Mouse (Mus musculus): ENCODE measurements around the gene 1700057G04Rik. TPM values are rescaled to one million over a fixed set of nuclear protein-coding genes. Genes with fewer than 3 reads are reported as not detected.

1700057G04Rik gene
- polyA plus RNA-seq, 1 experiment from 2014 or later, result not detected

- Histone ChIP-seq H3K27ac (ENCODE audit: low read length) (no peak overlapping the region), H3K4me3 (ENCODE audit: low read depth, low read length) (no peak overlapping the region), H3K4me2 (replicated peaks; ENCODE audit: low read depth, low read length) (no peak overlapping the region), H3K27me3 (replicated peaks; ENCODE audit: insufficient read depth, low read length) (no peaks in the 10 kb centered on the region), H3K4me1 (ENCODE audit: insufficient read depth, low read depth, low read length) (no peaks in the 10 kb centered on the region), H3K36me3 (ENCODE audit: insufficient read depth, low read length) (no peaks in the 10 kb centered on the region), H3K9ac (replicated peaks; ENCODE audit: low read depth) (no peak overlapping the region), H3K9me3 (ENCODE audit: low read length) (no peaks in the 10 kb centered on the region)
- TF ChIP-seq CTCF (IDR thresholded peaks at IDR 0.05) (no peak), EP300 (IDR thresholded peaks at IDR 0.05) (no peak)
- ATAC-seq (no peak), DNase-seq (ENCODE audit: low spot score) (no peak)
- WGBS, result 85% methylated on average over 1 of the region's 1 CpGs
Measured at GRCm38 (mm10) chr9:92387404-92387803, 78.2 kb downstream of the 1700057G04Rik start.

DNA sequence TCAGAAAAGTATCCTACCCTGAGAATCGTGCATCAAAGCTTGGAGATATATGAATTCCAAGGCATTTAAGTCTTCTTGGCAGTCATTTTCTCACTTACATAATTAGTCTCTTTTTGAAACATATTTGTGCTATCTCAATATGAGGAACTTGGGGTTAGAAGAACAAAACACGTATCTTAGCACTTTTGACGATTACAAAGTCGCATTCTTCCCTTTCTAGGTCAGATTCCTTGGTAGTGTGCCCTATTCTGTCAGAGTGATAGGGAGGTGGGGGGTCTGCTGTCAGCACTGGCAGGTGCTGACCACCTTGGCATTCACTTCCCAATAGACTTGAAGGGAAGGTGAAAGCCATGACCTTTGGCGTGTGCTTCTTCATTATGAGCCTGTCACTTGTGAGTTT is 93.5 kb downstream of the 1700057G04Rik start:
- ATAC-seq (no peak), DNase-seq (ENCODE audit: low spot score) (no peak)
- H3K9me3 ChIP-seq (ENCODE audit: low read length), result no peaks in the 10 kb centered on the region
- H3K27ac ChIP-seq (ENCODE audit: low read length), result no peak overlapping the region
- TF ChIP-seq EP300 (IDR thresholded peaks at IDR 0.05), result no peak
- no peak for TF ChIP-seq CTCF (IDR thresholded peaks at IDR 0.05)
- WGBS, result 54% methylated on average over 5 of the region's 5 CpGs
- no peak overlapping the region for H3K4me3 ChIP-seq (ENCODE audit: low read depth, low read length)
- H3K36me3 ChIP-seq (ENCODE audit: insufficient read depth, low read length), result no peaks in the 10 kb centered on the region
- H3K27me3 ChIP-seq (replicated peaks; ENCODE audit: insufficient read depth, low read length), result no peaks in the 10 kb centered on the region
- H3K4me1 ChIP-seq (ENCODE audit: insufficient read depth, low read depth, low read length), result no peaks in the 10 kb centered on the region
- no peak overlapping the region for H3K4me2 ChIP-seq (replicated peaks; ENCODE audit: low read depth, low read length)
- H3K9ac ChIP-seq (replicated peaks; ENCODE audit: low read depth), result no peak overlapping the region

Small RNA genes lying within 50 kb of the gene (microRNA-seq; reads per million reads assigned to microRNA genes)
- gene Mir6386, result not detected

Other genes starting within 250 kb of the 1700057G04Rik start
- 0.19 TPM in 1 of 2 replicates, not detected in the other for gene Plscr5, start 116.4 kb upstream of the 1700057G04Rik start, polyA plus RNA-seq (2015; fragmentation: Nextera tagmentation; extraction: Ambion mirVana)
- gene Plscr1, start 59.6 kb upstream of the 1700057G04Rik start, polyA plus RNA-seq (2015; fragmentation: Nextera tagmentation; extraction: Ambion mirVana), result 53.7 and 57.9 TPM in 2 replicates
- 24.1 and 32.2 TPM in 2 replicates for gene Plscr2, start 33.8 kb upstream of the 1700057G04Rik start, polyA plus RNA-seq (2015; fragmentation: Nextera tagmentation; extraction: Ambion mirVana)
- 23.3 and 28.5 TPM in 2 replicates for gene Plscr4, start 148.0 kb downstream of the 1700057G04Rik start, polyA plus RNA-seq (2015; fragmentation: Nextera tagmentation; extraction: Ambion mirVana)
- gene Plod2, start 232.8 kb downstream of the 1700057G04Rik start, polyA plus RNA-seq (2015; fragmentation: Nextera tagmentation; extraction: Ambion mirVana), result 15.7 and 16.3 TPM in 2 replicates